Mouse (Mus musculus) hindbrain, embryonic 16.5 days (tissue): ENCODE results near the gene Lsmem1. TPM values are rescaled to one million over a fixed set of nuclear protein-coding genes. Genes with fewer than 3 reads are reported as not detected.

Source experiments
- ATAC-seq: fragments of 200-750 bp; cut with Nextera tagmentation; 2 replicates; pipeline ENCODE4 v1.8.0; 2017; ENCODE audit warnings: moderate TSS enrichment, moderate library complexity
- H3K27ac ChIP-seq: fragments of 300-500 bp; sonication (generic); 2 replicates; pipeline ENCODE4 v1.5.1; 2014; ENCODE audit warnings: low read depth, mild to moderate bottlenecking, control low read depth, low read length, moderate library complexity
- H3K27me3 ChIP-seq: fragments of 300-500 bp; sonication (generic); replicated peaks from 2 replicates; pipeline ENCODE4 v1.6.1; 2014; ENCODE audit warnings: low read length; ENCODE audit not compliant: control insufficient read depth, insufficient read depth
- H3K36me3 ChIP-seq: fragments of 300-500 bp; sonication (generic); 2 replicates; pipeline ENCODE4 v1.6.1; 2014; ENCODE audit warnings: mild to moderate bottlenecking, low read length, moderate library complexity, mixed read lengths; ENCODE audit not compliant: control insufficient read depth, insufficient read depth
- H3K4me1 ChIP-seq: fragments of 300-500 bp; sonication (generic); 2 replicates; pipeline ENCODE4 v1.6.1; 2014; ENCODE audit warnings: low read depth, low read length; ENCODE audit not compliant: control insufficient read depth, insufficient read depth
- H3K4me2 ChIP-seq: fragments of 300-500 bp; sonication (generic); 2 replicates; pipeline ENCODE4 v1.6.1; 2014; ENCODE audit warnings: mild to moderate bottlenecking, low read length, control low read depth, moderate library complexity
- H3K4me3 ChIP-seq: fragments of 300-500 bp; sonication (generic); 2 replicates; pipeline ENCODE4 v1.5.1; 2014; ENCODE audit warnings: mild to moderate bottlenecking, low read length, control low read depth, moderate library complexity
- H3K9ac ChIP-seq: fragments of 300-500 bp; sonication (generic); 2 replicates; pipeline ENCODE4 v1.6.1; 2014; ENCODE audit warnings: low read depth, mild to moderate bottlenecking, control low read depth, low read length, moderate library complexity
- H3K9me3 ChIP-seq: fragments of 300-500 bp; sonication (generic); 2 replicates; pipeline ENCODE4 v1.6.1; 2014; ENCODE audit warnings: mild to moderate bottlenecking, low read length, moderate library complexity; ENCODE audit not compliant: control insufficient read depth
- WGBS: fragments of 180-500 bp; shearing (Covaris S2); extraction: QIAGEN DNeasy Blood & Tissue Kit; methylation state at CpG from one replicate; pipeline ENCODE4 v1.1.7; 2014; 5-methylcytosine and 5-hydroxymethylcytosine counted together
- microRNA counts: library from miRNA; unstranded; fragments of <30 nt; microRNA quantifications from one replicate; lab custom pipeline; 2016
- microRNA-seq: library from miRNA; unstranded; fragments of <30 nt; microRNA quantifications from one replicate; pipeline ENCODE4, GENCODE M21; 2017
- polyA plus RNA-seq: library from polyadenylated mRNA; unstranded; fragments of >200 nt; fragmentation: Nextera tagmentation; extraction: Ambion mirVana; gene quantifications from 2 replicates; pipeline ENCODE4 v1.2.1, GENCODE M21; 2015

Lsmem1 gene
- polyA plus RNA-seq, 1 experiment from 2014 or later = not detected

DNA sequence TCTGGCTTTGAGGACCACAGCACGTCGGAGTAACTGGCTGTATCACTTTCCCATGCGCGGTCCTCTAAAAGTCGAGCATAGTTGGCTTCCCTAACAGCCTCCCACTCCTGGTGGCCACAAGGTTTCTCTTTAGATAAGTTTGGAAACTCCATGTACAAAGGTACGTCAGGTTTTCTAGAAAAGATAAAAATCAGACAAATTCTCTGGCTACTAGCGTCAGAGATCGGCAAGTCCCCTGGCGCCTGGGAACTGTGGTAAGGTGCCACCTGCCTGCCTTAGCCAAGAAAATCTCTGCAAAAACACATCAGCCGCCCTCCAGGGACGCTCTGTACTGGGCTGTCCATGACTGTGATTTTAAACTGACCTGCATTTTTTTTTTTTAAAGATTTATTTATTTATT lies 64.8 kb downstream of the Lsmem1 start:
- Histone ChIP-seq H3K27ac (no peak overlapping the region), H3K4me3 (peak overlapping the region; percentile 48), H3K36me3 (no peaks in the 10 kb centered on the region), H3K9me3 (no peaks in the 10 kb centered on the region), H3K4me2 (peak overlapping the region; percentile 92), H3K27me3 (no peaks in the 10 kb centered on the region), H3K4me1 (peaks cover 11% of the 10 kb centered on the region), H3K9ac (no peak overlapping the region)
- 54% methylated on average over 11 of the region's 11 CpGs for WGBS
- ATAC-seq = no peak; the same call in 1 of the 2 replicates

DNA sequence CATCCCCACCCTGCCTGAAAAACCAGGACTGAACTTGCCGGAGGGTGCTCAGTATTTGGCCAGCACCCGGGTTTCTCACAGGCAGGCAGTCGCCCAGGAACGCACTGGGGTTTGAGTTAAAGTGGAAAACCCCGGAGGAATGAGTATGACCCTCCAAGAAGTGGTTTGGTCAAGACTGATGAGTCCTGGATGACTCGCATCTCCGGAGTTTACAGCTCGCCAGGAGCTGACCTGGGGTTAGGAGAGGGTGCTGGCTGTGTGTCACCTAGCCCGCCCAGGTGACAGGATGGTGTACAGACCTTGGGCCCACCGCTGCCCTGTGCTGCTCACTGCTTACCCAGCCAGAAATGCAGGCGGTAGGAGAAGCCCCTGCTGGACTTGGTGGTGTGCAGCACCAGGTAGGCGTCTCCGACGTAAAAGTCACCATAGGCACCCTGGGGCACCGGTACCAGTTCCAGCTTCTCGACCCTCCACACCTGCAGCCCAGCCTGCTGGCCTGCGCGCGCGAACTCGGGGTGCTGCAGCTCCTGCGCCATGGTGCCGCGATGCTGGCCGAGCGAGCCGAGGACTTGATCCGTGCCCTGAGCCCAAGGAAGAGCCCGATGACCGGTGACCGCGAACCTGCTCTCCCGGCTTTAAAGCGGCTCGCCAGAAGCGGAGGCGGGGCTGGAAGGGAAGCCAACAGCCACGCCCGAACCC lies 65.6 kb downstream of the Lsmem1 start, which contains the start of gene Scin:
TSS of gene Scin (minus strand) at position 656 of the 699 bp plus-strand sequence.
- Histone ChIP-seq H3K27me3 (no peaks in the 10 kb centered on the region), H3K4me3 (peak within 1 kb of the TSS; percentile 48), H3K36me3 (no peaks in the 10 kb centered on the region), H3K4me2 (peak within 1 kb of the TSS; percentile 92), H3K9ac (peak within 1 kb of the TSS; percentile 55), H3K4me1 (peaks cover 11% of the 10 kb centered on the region), H3K9me3 (no peaks in the 10 kb centered on the region), H3K27ac (no peak within 1 kb of the TSS)
- ATAC-seq = peak; percentile 40
- under 1% methylated on average over 39 of the region's 39 CpGs for WGBS

DNA sequence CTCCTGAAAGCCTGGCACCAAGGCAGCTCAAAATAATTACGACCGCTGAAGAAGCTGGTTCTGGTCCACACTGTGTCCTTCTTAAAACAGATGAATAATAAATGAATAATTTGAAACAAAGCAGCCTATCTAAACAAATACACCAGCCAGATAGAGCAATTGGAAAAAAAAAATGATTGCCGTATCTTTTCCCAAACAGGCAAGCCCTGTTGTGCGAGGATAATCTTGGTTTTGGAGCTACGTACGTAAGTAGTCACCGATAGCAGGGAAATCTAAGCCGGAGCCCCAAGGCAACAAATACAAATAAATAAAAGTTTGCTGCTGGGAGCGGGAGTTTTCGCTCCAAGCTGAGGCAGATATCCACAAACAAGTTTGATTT lies 66.1 kb downstream of the Lsmem1 start:
- H3K4me3 ChIP-seq = peak overlapping the region; percentile 48
- H3K27ac ChIP-seq = no peak overlapping the region
- WGBS = 13% methylated on average over 10 of the region's 10 CpGs
- no peaks in the 10 kb centered on the region for H3K9me3 ChIP-seq
- H3K27me3 ChIP-seq = no peaks in the 10 kb centered on the region
- peak overlapping the region; percentile 92 for H3K4me2 ChIP-seq
- peaks cover 11% of the 10 kb centered on the region for H3K4me1 ChIP-seq
- H3K9ac ChIP-seq = no peak overlapping the region; the same call in 1 of the 2 replicates
- no peak for ATAC-seq
- H3K36me3 ChIP-seq = no peaks in the 10 kb centered on the region

MicroRNAs within 50 kb of the gene (microRNA counts, 519-probe panel; counts per million panel counts)
- microRNA mmu-miR-1938 (lab: Ali Mortazavi, UCI) = not detected

Small RNA genes within 50 kb of the gene (microRNA-seq; reads per million reads assigned to microRNA genes)
- not detected for gene Mir1938

Other genes with a start within 250 kb of the Lsmem1 start
- gene Arl4a, start 161.5 kb downstream of the Lsmem1 start, polyA plus RNA-seq = 108 and 110 TPM in 2 replicates
- gene Scin, start 65.3 kb downstream of the Lsmem1 start, polyA plus RNA-seq = 0.21 TPM in 1 of 2 replicates, not detected in the other
- gene Ifrd1, start 49.0 kb upstream of the Lsmem1 start, polyA plus RNA-seq = 152 and 156 TPM in 2 replicates
- gene Zfp277, start 246.4 kb upstream of the Lsmem1 start, polyA plus RNA-seq = 30.9 and 33.0 TPM in 2 replicates
- 27.9 and 28.9 TPM in 2 replicates for gene Dock4, start 246.5 kb upstream of the Lsmem1 start, polyA plus RNA-seq